Mouse (Mus musculus): Measurements from ENCODE around the gene Hba-x. TPM values are rescaled to one million over a fixed set of nuclear protein-coding genes. Genes with fewer than 3 reads are reported as not detected.
A peak's percentile ranks its signal among the peaks of the same experiment; 100 is the strongest.

Gene Hba-x
- polyA plus RNA-seq, 1 experiment from 2014 or later = 4,268 TPM

DNA sequence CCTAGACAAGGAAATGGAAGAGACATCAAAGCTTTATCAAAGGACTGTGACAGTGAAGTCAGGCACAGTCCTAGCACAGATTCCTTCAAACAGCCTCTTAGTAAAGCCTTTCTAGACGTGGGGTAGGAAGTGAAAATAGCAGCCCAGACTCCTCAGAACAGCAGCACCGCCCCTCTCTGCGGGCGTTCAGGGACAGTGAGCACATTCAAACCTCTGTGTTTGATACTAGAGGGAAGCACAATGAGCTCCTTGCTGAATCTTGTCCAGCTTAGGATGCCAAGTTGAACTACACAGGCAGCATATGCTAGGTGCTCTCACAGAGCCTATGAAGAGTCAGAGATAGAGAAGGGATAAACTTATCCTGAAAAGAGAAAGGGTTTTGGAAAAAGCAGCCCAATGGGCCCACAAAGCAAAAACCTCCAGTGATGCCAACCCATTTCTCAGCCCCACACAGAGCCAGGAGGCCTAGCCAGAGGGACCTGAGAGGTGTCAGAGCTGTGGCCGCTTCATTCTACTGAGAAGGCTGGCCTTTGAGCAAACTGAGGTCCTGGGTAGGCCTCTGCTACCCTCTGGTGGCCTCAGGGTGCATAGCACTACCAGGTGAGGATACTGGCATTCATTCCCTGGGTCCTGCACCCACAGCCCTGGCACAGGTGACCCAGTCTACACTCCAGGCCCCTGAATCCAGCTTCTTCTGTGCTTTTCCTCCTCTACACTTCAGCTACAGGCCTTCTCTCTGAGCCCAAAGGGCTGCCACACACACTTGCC is 37.9 kb upstream of the Hba-x start:
- H3K4me3 ChIP-seq = no peak overlapping the region
- no peak overlapping the region for H3K27ac ChIP-seq
- peaks cover 98% of the 10 kb centered on the region for H3K36me3 ChIP-seq (replicated peaks)
- H3K27me3 ChIP-seq (ENCODE audit: poor library complexity, severe bottlenecking) = no peaks in the 10 kb centered on the region
- peaks cover 3% of the 10 kb centered on the region; the same call in 1 of the 2 replicates for H3K4me1 ChIP-seq
- peak; percentile 58 for DNase-seq (ENCODE audit: extremely low spot score, low spot score)
- 71% methylated on average over 5 of the region's 5 CpGs for WGBS
- H3K9me3 ChIP-seq = no peaks in the 10 kb centered on the region

- no peak for DNase-seq (ENCODE audit: extremely low spot score, low spot score)
- no peak overlapping the region for H3K4me3 ChIP-seq
- H3K27ac ChIP-seq = no peak overlapping the region
- no peaks in the 10 kb centered on the region for H3K27me3 ChIP-seq (ENCODE audit: poor library complexity, severe bottlenecking)
- peaks cover 95% of the 10 kb centered on the region for H3K36me3 ChIP-seq (replicated peaks)
- H3K9me3 ChIP-seq = no peaks in the 10 kb centered on the region
- peaks cover 10% of the 10 kb centered on the region; the same call in 1 of the 2 replicates for H3K4me1 ChIP-seq
Measured at GRCm38 (mm10) chr11:32241391-32241790, 34.8 kb upstream of the Hba-x start.

DNA sequence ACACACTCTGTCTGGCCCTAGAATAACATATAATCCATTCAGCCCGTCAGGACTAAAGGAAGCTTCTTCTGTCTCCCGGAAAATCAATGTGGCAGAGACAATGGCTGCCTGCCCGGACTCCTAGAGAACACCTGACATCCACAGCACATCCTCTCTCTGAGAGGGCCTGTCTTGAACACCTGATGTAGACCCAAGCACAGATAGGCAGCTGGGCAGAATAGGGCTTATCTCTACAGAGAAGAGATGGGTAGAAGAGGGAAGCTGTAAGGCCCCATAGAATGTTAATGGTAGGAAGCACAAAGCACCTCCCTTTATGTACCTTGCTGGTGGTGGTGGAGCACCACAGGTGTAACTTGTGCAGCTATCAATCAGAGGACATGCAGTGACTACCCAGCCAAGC is 34.0 kb upstream of the Hba-x start:
- Histone ChIP-seq H3K36me3 (replicated peaks) (peaks cover 95% of the 10 kb centered on the region), H3K9me3 (no peaks in the 10 kb centered on the region)
- 89% methylated on average over 3 of the region's 3 CpGs for WGBS

DNA sequence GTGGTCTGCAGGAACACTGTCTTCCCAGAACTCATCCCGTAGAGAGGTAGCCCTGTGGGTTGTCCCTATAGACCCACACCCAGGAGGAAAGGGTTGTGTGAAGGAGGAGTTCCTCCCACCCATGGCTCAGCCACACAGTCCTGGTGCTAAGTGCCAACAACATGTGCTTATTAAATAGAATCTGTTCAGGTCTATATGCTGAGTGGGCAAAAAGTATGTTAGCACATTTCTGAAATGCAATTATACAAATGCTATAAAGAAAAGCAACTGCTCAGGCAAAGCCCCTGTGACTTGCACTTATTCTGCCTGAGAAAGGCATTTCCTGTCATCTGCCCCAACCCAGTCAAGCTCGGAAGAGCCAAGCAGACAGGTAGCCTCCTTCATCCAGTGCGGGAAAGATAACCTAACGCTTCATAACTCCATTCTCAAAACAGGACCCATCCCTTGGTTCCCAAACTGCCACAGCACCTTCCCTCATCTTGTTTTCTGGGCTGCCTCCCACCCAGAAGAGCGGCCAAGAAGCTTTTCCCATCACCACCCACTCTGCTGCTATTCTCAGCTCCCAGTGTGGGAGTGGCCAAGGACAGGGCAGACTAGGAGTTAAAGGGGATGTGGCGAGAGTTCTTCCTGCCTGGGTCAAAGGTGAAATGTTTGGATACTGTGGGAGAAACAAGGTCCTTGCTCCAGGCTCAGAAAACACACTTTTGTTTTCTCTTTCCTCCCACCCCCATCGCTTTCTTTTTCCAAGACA is 32.8 kb upstream of the Hba-x start:
- H3K27ac ChIP-seq = peak overlapping the region; percentile 73
- peaks cover 10% of the 10 kb centered on the region; the same call in 1 of the 2 replicates for H3K4me1 ChIP-seq
- H3K4me3 ChIP-seq = no peak overlapping the region
- H3K27me3 ChIP-seq (ENCODE audit: poor library complexity, severe bottlenecking) = no peaks in the 10 kb centered on the region
- 78% methylated on average over 7 of the region's 7 CpGs for WGBS
- no peak for DNase-seq (ENCODE audit: extremely low spot score, low spot score)
- H3K36me3 ChIP-seq (replicated peaks) = peaks cover 96% of the 10 kb centered on the region
- no peaks in the 10 kb centered on the region for H3K9me3 ChIP-seq

More for the DNA sequence above, 34.0 kb upstream of the Hba-x start:
- Histone ChIP-seq H3K27ac (no peak overlapping the region), H3K27me3 (ENCODE audit: poor library complexity, severe bottlenecking) (no peaks in the 10 kb centered on the region), H3K4me1 (peaks cover 10% of the 10 kb centered on the region; the same call in 1 of the 2 replicates), H3K4me3 (no peak overlapping the region)
- DNase-seq (ENCODE audit: extremely low spot score, low spot score) = no peak

GRCm38 (mm10) chr11:32244064-32244463 is 32.1 kb upstream of the Hba-x start:
- Histone ChIP-seq H3K27ac (peak overlapping the region; percentile 73), H3K4me1 (peaks cover 10% of the 10 kb centered on the region; the same call in 1 of the 2 replicates), H3K36me3 (replicated peaks) (peaks cover 94% of the 10 kb centered on the region), H3K4me3 (no peak overlapping the region), H3K27me3 (ENCODE audit: poor library complexity, severe bottlenecking) (no peaks in the 10 kb centered on the region), H3K9me3 (no peaks in the 10 kb centered on the region)
- WGBS = 81% methylated on average over 3 of the region's 3 CpGs
- DNase-seq (ENCODE audit: extremely low spot score, low spot score) = no peak

- no peak for DNase-seq (ENCODE audit: extremely low spot score, low spot score)
- 94% methylated on average over 1 of the region's 1 CpGs for whole genome bisulfite sequencing
- H3K4me1 ChIP-seq = peaks cover 10% of the 10 kb centered on the region; the same call in 1 of the 2 replicates
- H3K36me3 ChIP-seq (replicated peaks) = peaks cover 95% of the 10 kb centered on the region
- no peak overlapping the region for H3K4me3 ChIP-seq
- no peaks in the 10 kb centered on the region for H3K27me3 ChIP-seq (ENCODE audit: poor library complexity, severe bottlenecking)
- H3K27ac ChIP-seq = peak overlapping the region; percentile 73
- H3K9me3 ChIP-seq = no peaks in the 10 kb centered on the region
Measured at GRCm38 (mm10) chr11:32244617-32245016, 31.6 kb upstream of the Hba-x start.

GRCm38 (mm10) chr11:32245614-32246013 is 30.6 kb upstream of the Hba-x start:
- 95% methylated on average over 6 of the region's 6 CpGs for WGBS
- no peak for DNase-seq (ENCODE audit: extremely low spot score, low spot score)
- H3K36me3 ChIP-seq (replicated peaks) = peaks cover 95% of the 10 kb centered on the region

GRCm38 (mm10) chr11:32247068-32247467 is 29.1 kb upstream of the Hba-x start:
- Histone ChIP-seq H3K27me3 (ENCODE audit: poor library complexity, severe bottlenecking) (no peaks in the 10 kb centered on the region), H3K36me3 (replicated peaks) (peaks cover 95% of the 10 kb centered on the region), H3K4me3 (no peak overlapping the region), H3K27ac (peak overlapping the region; percentile 11; the same call in 1 of the 2 replicates), H3K9me3 (no peaks in the 10 kb centered on the region), H3K4me1 (peaks cover 10% of the 10 kb centered on the region; the same call in 1 of the 2 replicates)
- DNase-seq (ENCODE audit: extremely low spot score, low spot score) = no peak

More at GRCm38 (mm10) chr11:32245614-32246013, 30.6 kb upstream of the Hba-x start:
- H3K9me3 ChIP-seq = no peaks in the 10 kb centered on the region
- H3K27me3 ChIP-seq (ENCODE audit: poor library complexity, severe bottlenecking) = no peaks in the 10 kb centered on the region
- H3K4me1 ChIP-seq = peaks cover 10% of the 10 kb centered on the region; the same call in 1 of the 2 replicates
- no peak overlapping the region for H3K4me3 ChIP-seq
- H3K27ac ChIP-seq = no peak overlapping the region

DNA sequence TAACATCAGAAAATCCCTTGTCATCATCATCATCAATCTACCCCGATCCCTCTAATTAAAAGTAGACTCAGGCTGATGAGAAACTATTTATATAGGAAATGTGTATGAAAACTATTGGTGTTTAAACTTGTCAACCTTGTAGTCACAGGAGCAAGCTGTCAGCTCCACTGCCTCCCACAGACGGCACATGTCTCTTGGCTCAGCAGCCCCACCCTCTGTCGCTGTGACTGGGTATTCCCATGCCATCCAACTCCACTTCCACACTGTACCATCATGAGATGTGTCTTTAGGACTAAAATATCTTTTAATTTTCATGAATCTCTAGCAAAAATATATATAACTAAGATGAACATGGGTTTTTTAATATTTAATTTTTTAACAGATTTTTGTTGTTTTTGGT is 27.9 kb upstream of the Hba-x start:
- 93% methylated on average over 3 of the region's 3 CpGs for WGBS
- H3K4me3 ChIP-seq = no peak overlapping the region
- no peaks in the 10 kb centered on the region for H3K27me3 ChIP-seq (ENCODE audit: poor library complexity, severe bottlenecking)
- peaks cover 6% of the 10 kb centered on the region; the same call in 1 of the 2 replicates for H3K4me1 ChIP-seq
- no peak overlapping the region for H3K27ac ChIP-seq
- peaks cover 95% of the 10 kb centered on the region for H3K36me3 ChIP-seq (replicated peaks)
- DNase-seq (ENCODE audit: extremely low spot score, low spot score) = no peak
- no peaks in the 10 kb centered on the region for H3K9me3 ChIP-seq

GRCm38 (mm10) chr11:32250880-32251763 is 25.1 kb upstream of the Hba-x start:
- Histone ChIP-seq H3K36me3 (replicated peaks) (peaks cover 97% of the 10 kb centered on the region), H3K27ac (peak overlapping the region; percentile 56), H3K27me3 (ENCODE audit: poor library complexity, severe bottlenecking) (no peaks in the 10 kb centered on the region), H3K9me3 (no peaks in the 10 kb centered on the region), H3K4me1 (no peaks in the 10 kb centered on the region), H3K4me3 (no peak overlapping the region)
- DNase-seq (ENCODE audit: extremely low spot score, low spot score) = no peak
- WGBS = 87% methylated on average over 8 of the region's 8 CpGs

DNA sequence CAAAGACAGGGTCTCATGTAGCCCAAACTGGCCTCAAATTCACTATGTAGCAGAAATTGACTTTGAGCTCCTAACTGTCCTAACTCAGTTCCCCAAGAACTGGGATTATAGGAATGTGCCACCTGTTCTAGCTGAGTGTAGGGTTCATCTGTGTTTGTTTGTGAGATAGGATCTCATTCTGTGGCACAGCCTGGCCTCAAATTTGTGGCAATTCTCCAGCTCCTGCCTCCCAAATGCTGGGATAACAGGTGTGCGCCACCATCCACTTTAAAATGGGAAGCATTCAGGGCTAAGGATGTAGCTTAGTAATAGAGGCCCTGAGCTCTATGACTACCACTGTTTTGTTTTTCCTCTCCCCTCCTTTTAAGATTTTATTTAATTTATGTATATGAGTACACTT is 23.1 kb upstream of the Hba-x start:
- Histone ChIP-seq H3K27me3 (ENCODE audit: poor library complexity, severe bottlenecking) (no peaks in the 10 kb centered on the region), H3K27ac (no peak overlapping the region), H3K4me3 (no peak overlapping the region), H3K4me1 (no peaks in the 10 kb centered on the region), H3K36me3 (replicated peaks) (peaks cover 82% of the 10 kb centered on the region), H3K9me3 (no peaks in the 10 kb centered on the region)
- WGBS = 100% methylated on average over 1 of the region's 1 CpGs
- DNase-seq (ENCODE audit: extremely low spot score, low spot score) = no peak

- Histone ChIP-seq H3K9me3 (no peaks in the 10 kb centered on the region), H3K27ac (peak overlapping the region; percentile 66), H3K4me1 (no peaks in the 10 kb centered on the region), H3K27me3 (ENCODE audit: poor library complexity, severe bottlenecking) (no peaks in the 10 kb centered on the region), H3K4me3 (no peak overlapping the region), H3K36me3 (replicated peaks) (peaks cover 76% of the 10 kb centered on the region)
- DNase-seq (ENCODE audit: extremely low spot score, low spot score) = no peak
- 85% methylated on average over 1 of the region's 1 CpGs for WGBS
Measured at GRCm38 (mm10) chr11:32256146-32256545, 20.1 kb upstream of the Hba-x start.

Data from forebrain, embryonic 10.5 days (tissue).